ENCODE assay signal across 10 mouse cellular contexts in genomic region chr9:34202942-34203551, GRCm38 (mm10).
DNase-seq lines count a peak whose midpoint lies in the region; ATAC-seq lines count a peak whose summit lies in the region.
"Had no signal": no experiment of that assay in that cellular context is flagged by ENCODE, and none has a peak within 500 bp of the region (broad histone marks: within the 10 kb centered on the region; RNA-seq: fewer than 3 reads in every experiment).

No protein-coding gene starts in this region.

- H3K36me3 ChIP-seq in forebrain, embryonic 15.5 days: no peaks in the 10 kb centered on the region
- H3K36me3 ChIP-seq in midbrain, embryonic 10.5 days: no peaks in the 10 kb centered on the region

- H3K4me3 ChIP-seq in forebrain, embryonic 15.5 days: 0 out of 2 replicates have a peak overlapping the region, but pooled peaks have one; percentile 3
- no peak overlapping the region for H3K4me3 ChIP-seq in midbrain, embryonic 10.5 days

- no peaks in the 10 kb centered on the region for H3K9me3 ChIP-seq in forebrain, embryonic 15.5 days
- H3K9me3 ChIP-seq in midbrain, embryonic 10.5 days (replicated peaks): no peaks in the 10 kb centered on the region

- H3K27ac ChIP-seq in forebrain, embryonic 15.5 days (replicated peaks): no peak overlapping the region
- H3K27ac ChIP-seq in midbrain, embryonic 10.5 days (replicated peaks): peak overlapping the region; percentile 59

- no peak overlapping the region for H3K9ac ChIP-seq in forebrain, embryonic 15.5 days (replicated peaks)
- H3K9ac ChIP-seq: lung, embryonic 14.5 days had no signal

- WGBS in forebrain, embryonic 15.5 days: 11% methylated on average over 11 of the region's 11 CpGs
- 39% methylated on average over 11 of the region's 11 CpGs for WGBS in midbrain, embryonic 10.5 days

- intact Hi-C loops in left cerebral cortex, postnatal 4 days (cut with DNase I): no loop called here

- ATAC-seq in forebrain, embryonic 15.5 days (replicated peaks): peak; percentile 35; the same call in 1 of the 2 replicates

- DNase-seq in left cerebral cortex, postnatal 4 days: peak; percentile 52
- no peak for DNase-seq in left cerebral cortex, adult 18-20 months (ENCODE audit: low spot score in 2 of 2)
- no peak for DNase-seq in midbrain, embryonic 10.5 days (ENCODE audit: low spot score)
- peak; percentile 54 for DNase-seq in retina, postnatal 1 day
- DNase-seq in frontal cortex, adult 2 months (ENCODE audit: extremely low spot score in 1 of 2, low spot score in 1 of 2): no peak
- no peak for DNase-seq in heart, adult 8-10 months (ENCODE audit: low spot score)
- no peak for DNase-seq in layer of hippocampus, adult 8-10 months (ENCODE audit: low spot score in 2 of 2)

- H3K4me2 ChIP-seq in forebrain, embryonic 15.5 days (replicated peaks): peak overlapping the region; percentile 26
- H3K4me2 ChIP-seq: lung, embryonic 14.5 days had no signal

- H3K4me1 ChIP-seq in forebrain, embryonic 15.5 days: peaks cover 22% of the 10 kb centered on the region
- peaks cover 36% of the 10 kb centered on the region for H3K4me1 ChIP-seq in midbrain, embryonic 10.5 days

- H3K27me3 ChIP-seq in forebrain, embryonic 15.5 days: no peaks in the 10 kb centered on the region
- H3K27me3 ChIP-seq in midbrain, embryonic 10.5 days (ENCODE audit: low read depth, poor library complexity, severe bottlenecking): peaks cover 13% of the 10 kb centered on the region; the same call in 1 of the 2 replicates
- H3K27me3 ChIP-seq: CH12.LX had no signal

Comparison
In these comparisons a context has a peak if more than half of its experiments do, and no peak if none do; other contexts are left out.
1. DNase-seq: peak in left cerebral cortex, postnatal 4 days (single experiment) and retina, postnatal 1 day (single experiment); none in left cerebral cortex, adult 18-20 months (0 of 2), midbrain, embryonic 10.5 days (single experiment), frontal cortex, adult 2 months (0 of 2), heart, adult 8-10 months (single experiment) and layer of hippocampus, adult 8-10 months (0 of 2).